Mouse (Mus musculus): ENCODE data around the gene Evx2. TPM values are rescaled to one million over a fixed set of nuclear protein-coding genes. Genes with fewer than 3 reads are reported as not detected.

The Evx2 gene
- total and polyA plus RNA-seq, 2 experiments from 2014 or later, result 0.55 to 4.3 TPM

DNA sequence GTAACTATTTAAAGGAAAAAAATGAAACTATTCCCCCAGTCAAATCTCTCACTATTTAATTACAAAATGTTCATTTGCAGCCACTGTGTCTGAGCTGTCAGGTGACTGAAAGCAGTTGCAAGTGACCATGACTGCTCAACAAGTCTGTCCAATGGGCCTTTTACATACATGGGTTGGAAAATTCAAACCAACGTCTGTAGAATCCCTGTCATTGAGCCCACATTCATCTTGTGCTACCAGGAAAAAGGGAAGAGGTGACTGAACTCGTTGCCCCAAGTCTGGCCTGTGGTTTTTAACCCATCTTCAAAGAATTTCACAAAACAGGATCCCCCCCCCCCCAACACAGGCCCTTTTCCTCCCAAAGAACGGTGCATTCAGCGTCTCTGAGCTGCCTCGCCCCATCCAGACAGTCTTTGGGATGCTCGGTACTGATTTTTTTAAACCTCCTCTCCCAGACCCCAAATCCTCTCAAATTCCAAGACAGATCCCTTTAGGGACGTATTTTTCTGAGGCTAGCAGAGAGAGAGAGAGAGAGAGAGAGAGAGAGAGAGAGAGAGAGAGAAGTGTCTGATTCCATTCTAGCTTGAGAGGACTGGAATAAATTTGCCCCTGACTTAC, 36.6 kb upstream of the Evx2 start:
- DNase-seq (ENCODE audit: low spot score) (no peak), ATAC-seq (no peak)
- 2% methylated on average over 7 of the region's 7 CpGs for WGBS
- Histone ChIP-seq H3K4me2 (ENCODE audit: low read depth, low read length) (no peak overlapping the region), H3K9ac (replicated peaks; ENCODE audit: low read length) (no peak overlapping the region), H3K4me1 (ENCODE audit: insufficient read depth, low read length) (no peaks in the 10 kb centered on the region), H3K27me3 (ENCODE audit: insufficient read depth, low read length) (peaks cover 94% of the 10 kb centered on the region), H3K4me3 (ENCODE audit: low read length) (no peak overlapping the region), H3K36me3 (ENCODE audit: insufficient read depth, low read length) (no peaks in the 10 kb centered on the region), H3K9me3 (ENCODE audit: low read length) (0 out of 2 replicates have a peak, but pooled peaks cover 3% of the 10 kb centered on the region), H3K27ac (no peak overlapping the region)
- TF ChIP-seq CTCF (IDR thresholded peaks at IDR 0.05; ENCODE audit: low read depth), result no peak

GRCm38 (mm10) chr2:74695383-74695782, 36.0 kb upstream of the Evx2 start:
- DNase-seq (ENCODE audit: low spot score) (no peak), ATAC-seq (no peak)
- Histone ChIP-seq H3K4me3 (ENCODE audit: low read length) (no peak overlapping the region), H3K27ac (no peak overlapping the region), H3K9me3 (ENCODE audit: low read length) (0 out of 2 replicates have a peak, but pooled peaks cover 3% of the 10 kb centered on the region), H3K36me3 (ENCODE audit: insufficient read depth, low read length) (no peaks in the 10 kb centered on the region), H3K9ac (replicated peaks; ENCODE audit: low read length) (no peak overlapping the region), H3K27me3 (ENCODE audit: insufficient read depth, low read length) (peaks cover 90% of the 10 kb centered on the region), H3K4me1 (ENCODE audit: insufficient read depth, low read length) (no peaks in the 10 kb centered on the region), H3K4me2 (ENCODE audit: low read depth, low read length) (no peak overlapping the region)
- no peak for TF ChIP-seq CTCF (IDR thresholded peaks at IDR 0.05; ENCODE audit: low read depth)
- 4% methylated on average over 1 of the region's 1 CpGs for WGBS

DNA sequence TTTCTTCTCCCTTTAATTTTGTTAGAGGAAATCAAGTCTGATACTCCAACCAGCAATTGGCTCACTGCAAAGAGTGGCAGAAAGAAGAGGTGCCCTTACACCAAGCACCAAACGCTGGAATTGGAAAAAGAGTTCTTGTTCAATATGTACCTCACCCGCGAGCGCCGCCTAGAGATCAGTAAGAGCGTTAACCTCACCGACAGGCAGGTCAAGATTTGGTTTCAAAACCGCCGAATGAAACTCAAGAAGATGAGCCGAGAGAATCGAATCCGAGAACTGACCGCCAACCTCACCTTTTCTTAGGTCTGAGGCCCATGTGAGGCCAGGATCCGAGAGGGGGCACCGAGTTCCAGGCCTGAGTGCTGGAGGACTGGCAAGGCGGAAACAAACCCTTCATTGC, 34.7 kb upstream of the Evx2 start:
- H3K27me3 ChIP-seq (ENCODE audit: insufficient read depth, low read length), result peaks cover 87% of the 10 kb centered on the region
- no peak overlapping the region for H3K27ac ChIP-seq
- no peak overlapping the region for H3K4me2 ChIP-seq (ENCODE audit: low read depth, low read length)
- WGBS, result 2% methylated on average over 16 of the region's 16 CpGs
- DNase-seq (ENCODE audit: low spot score), result no peak
- H3K36me3 ChIP-seq (ENCODE audit: insufficient read depth, low read length), result no peaks in the 10 kb centered on the region
- TF ChIP-seq CTCF (IDR thresholded peaks at IDR 0.05; ENCODE audit: low read depth), result peak; percentile 36
- H3K9me3 ChIP-seq (ENCODE audit: low read length), result 0 out of 2 replicates have a peak, but pooled peaks cover 3% of the 10 kb centered on the region
- no peak overlapping the region for H3K9ac ChIP-seq (replicated peaks; ENCODE audit: low read length)
- H3K4me3 ChIP-seq (ENCODE audit: low read length), result no peak overlapping the region
- ATAC-seq, result no peak
- no peaks in the 10 kb centered on the region for H3K4me1 ChIP-seq (ENCODE audit: insufficient read depth, low read length)

DNA sequence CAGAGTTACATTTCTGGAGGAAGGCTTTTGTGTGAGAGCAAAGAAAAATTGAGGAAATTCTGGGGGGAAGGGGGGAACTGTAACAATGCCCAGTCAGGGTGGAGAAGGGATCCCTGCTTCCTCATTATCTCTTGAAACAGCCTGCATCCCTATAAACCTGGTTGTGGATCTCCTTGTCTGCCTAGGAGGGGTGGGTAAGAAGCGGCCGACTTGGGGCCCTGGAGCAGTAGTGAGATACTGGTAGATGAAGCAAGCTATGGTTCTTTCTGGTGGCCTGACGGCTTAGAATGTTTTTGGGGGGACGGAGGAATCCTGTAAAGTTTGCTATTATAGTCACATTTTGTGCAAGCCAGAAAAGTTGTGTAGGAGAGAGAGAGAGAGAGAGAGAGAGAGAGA, 34.1 kb upstream of the Evx2 start:
- no peak for DNase-seq (ENCODE audit: low spot score)
- Histone ChIP-seq H3K4me3 (ENCODE audit: low read length) (no peak overlapping the region), H3K9ac (replicated peaks; ENCODE audit: low read length) (no peak overlapping the region), H3K27ac (no peak overlapping the region), H3K9me3 (ENCODE audit: low read length) (0 out of 2 replicates have a peak, but pooled peaks cover 3% of the 10 kb centered on the region), H3K36me3 (ENCODE audit: insufficient read depth, low read length) (no peaks in the 10 kb centered on the region), H3K4me1 (ENCODE audit: insufficient read depth, low read length) (no peaks in the 10 kb centered on the region), H3K27me3 (ENCODE audit: insufficient read depth, low read length) (peaks cover 89% of the 10 kb centered on the region), H3K4me2 (ENCODE audit: low read depth, low read length) (no peak overlapping the region)
- 3% methylated on average over 4 of the region's 4 CpGs for WGBS
- TF ChIP-seq CTCF (IDR thresholded peaks at IDR 0.05; ENCODE audit: low read depth), result no peak
- no peak for ATAC-seq

DNA sequence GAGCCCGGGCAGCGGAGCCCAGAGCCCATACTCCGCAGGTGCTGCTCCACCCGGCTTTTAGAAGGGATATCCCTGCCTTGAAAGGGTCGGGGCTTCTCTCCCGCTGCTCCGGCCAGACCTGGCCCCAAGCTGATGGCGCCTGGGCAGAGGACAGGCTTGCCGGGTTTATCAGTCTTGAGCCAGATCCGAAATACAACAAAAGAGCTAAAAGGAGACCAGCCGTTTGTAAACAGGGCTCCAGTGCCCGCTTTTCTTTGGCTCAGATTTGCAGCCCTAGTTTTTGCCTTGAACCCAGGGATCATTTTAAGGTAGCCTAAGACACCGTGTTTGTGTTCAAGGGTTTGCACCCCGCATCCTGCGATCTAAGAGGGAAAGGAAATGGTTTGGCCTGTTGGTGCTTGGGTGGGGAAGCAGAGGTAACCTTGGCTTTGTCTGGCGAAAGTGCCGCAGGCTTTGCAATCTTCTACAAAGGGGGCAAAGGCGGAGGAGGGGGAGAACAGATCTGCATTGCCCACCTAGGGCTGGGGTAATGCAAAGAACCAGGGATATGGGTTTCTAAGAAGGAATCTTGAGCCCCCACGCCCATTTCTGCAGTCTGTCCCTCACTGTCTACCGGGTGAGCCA, 33.6 kb upstream of the Evx2 start:
- H3K36me3 ChIP-seq (ENCODE audit: insufficient read depth, low read length), result no peaks in the 10 kb centered on the region
- DNase-seq (ENCODE audit: low spot score) (no peak), ATAC-seq (no peak)
- no peak overlapping the region for H3K4me2 ChIP-seq (ENCODE audit: low read depth, low read length)
- H3K27me3 ChIP-seq (ENCODE audit: insufficient read depth, low read length), result peaks cover 91% of the 10 kb centered on the region
- H3K27ac ChIP-seq, result no peak overlapping the region
- 1% methylated on average over 20 of the region's 20 CpGs for WGBS
- no peak overlapping the region for H3K4me3 ChIP-seq (ENCODE audit: low read length)
- TF ChIP-seq CTCF (IDR thresholded peaks at IDR 0.05; ENCODE audit: low read depth), result no peak
- no peak overlapping the region for H3K9ac ChIP-seq (replicated peaks; ENCODE audit: low read length)
- no peaks in the 10 kb centered on the region for H3K4me1 ChIP-seq (ENCODE audit: insufficient read depth, low read length)
- H3K9me3 ChIP-seq (ENCODE audit: low read length), result 0 out of 2 replicates have a peak, but pooled peaks cover 3% of the 10 kb centered on the region

DNA sequence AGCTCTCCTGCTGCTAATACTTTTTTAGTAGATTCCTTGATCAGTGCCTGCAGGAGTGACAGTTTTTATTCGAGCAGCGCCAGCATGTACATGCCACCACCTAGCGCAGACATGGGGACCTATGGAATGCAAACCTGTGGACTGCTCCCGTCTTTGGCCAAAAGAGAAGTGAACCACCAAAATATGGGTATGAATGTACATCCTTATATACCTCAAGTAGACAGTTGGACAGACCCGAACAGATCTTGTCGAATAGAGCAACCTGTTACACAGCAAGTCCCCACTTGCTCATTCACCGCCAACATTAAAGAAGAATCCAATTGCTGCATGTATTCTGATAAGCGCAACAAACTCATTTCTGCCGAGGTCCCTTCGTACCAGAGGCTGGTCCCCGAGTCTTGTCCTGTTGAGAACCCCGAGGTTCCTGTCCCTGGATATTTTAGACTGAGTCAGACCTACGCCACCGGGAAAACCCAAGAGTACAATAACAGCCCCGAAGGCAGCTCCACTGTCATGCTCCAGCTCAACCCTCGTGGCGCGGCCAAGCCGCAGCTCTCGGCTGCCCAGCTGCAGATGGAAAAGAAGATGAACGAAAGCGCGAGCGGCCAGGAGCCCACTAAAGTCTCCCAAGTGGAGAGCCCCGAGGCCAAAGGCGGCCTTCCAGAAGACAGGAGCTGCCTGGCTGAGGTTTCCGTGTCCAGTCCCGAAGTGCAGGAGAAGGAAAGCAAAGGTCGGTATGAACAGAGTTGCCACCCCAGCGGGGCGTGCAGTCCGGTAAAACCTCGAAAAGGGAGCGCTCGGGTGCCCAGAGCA, 32.8 kb upstream of the Evx2 start:
- Histone ChIP-seq H3K4me3 (ENCODE audit: low read length) (no peak overlapping the region), H3K4me1 (ENCODE audit: insufficient read depth, low read length) (no peaks in the 10 kb centered on the region), H3K36me3 (ENCODE audit: insufficient read depth, low read length) (no peaks in the 10 kb centered on the region), H3K27ac (no peak overlapping the region), H3K9me3 (ENCODE audit: low read length) (peaks cover 3% of the 10 kb centered on the region; the same call in 1 of the 2 replicates), H3K4me2 (ENCODE audit: low read depth, low read length) (no peak overlapping the region), H3K9ac (replicated peaks; ENCODE audit: low read length) (no peak overlapping the region), H3K27me3 (ENCODE audit: insufficient read depth, low read length) (peaks cover 91% of the 10 kb centered on the region)
- no peak for TF ChIP-seq CTCF (IDR thresholded peaks at IDR 0.05; ENCODE audit: low read depth)
- DNase-seq (ENCODE audit: low spot score), result no peak
- ATAC-seq, result no peak
- WGBS, result 3% methylated on average over 35 of the region's 35 CpGs
